Mouse (Mus musculus) heart, embryonic 12.5 days (tissue): ENCODE data around the gene Nectin2. TPM values are rescaled to one million over a fixed set of nuclear protein-coding genes. Genes with fewer than 3 reads are reported as not detected.

ENCODE experiments used
- ATAC-seq: fragments of 200-750 bp; cut with Nextera tagmentation; 2 replicates; pipeline ENCODE4 v1.8.0; 2017; ENCODE audit warnings: moderate TSS enrichment, moderate library complexity; ENCODE audit not compliant: insufficient number of reproducible peaks, low FRiP score
- H3K27ac ChIP-seq: fragments of 300-500 bp; sonication (generic); 2 replicates; pipeline ENCODE4 v1.5.1; 2016; ENCODE audit warnings: mild to moderate bottlenecking, moderate library complexity; ENCODE audit not compliant: poor library complexity, severe bottlenecking
- H3K27me3 ChIP-seq: fragments of 300-500 bp; sonication (generic); replicated peaks from 2 replicates; pipeline ENCODE4 v1.6.1; 2016; ENCODE audit warnings: mild to moderate bottlenecking, moderate library complexity
- H3K36me3 ChIP-seq: fragments of 300-500 bp; sonication (generic); 2 replicates; pipeline ENCODE4 v1.6.1; 2016; ENCODE audit warnings: mild to moderate bottlenecking, moderate library complexity
- H3K4me1 ChIP-seq: fragments of 300-500 bp; sonication (generic); replicated peaks from 2 replicates; pipeline ENCODE4 v1.6.1; 2016; ENCODE audit warnings: mild to moderate bottlenecking
- H3K4me2 ChIP-seq: fragments of 300-500 bp; sonication (generic); 2 replicates; pipeline ENCODE4 v1.6.1; 2016; ENCODE audit warnings: mild to moderate bottlenecking, moderate library complexity
- H3K4me3 ChIP-seq: fragments of 300-500 bp; sonication (generic); 2 replicates; pipeline ENCODE4 v1.5.1; 2016; ENCODE audit warnings: mild to moderate bottlenecking
- H3K9ac ChIP-seq: fragments of 300-500 bp; sonication (generic); 2 replicates; pipeline ENCODE4 v1.6.1; 2016; ENCODE audit warnings: mild to moderate bottlenecking, moderate library complexity
- H3K9me3 ChIP-seq: fragments of 300-500 bp; sonication (generic); replicated peaks from 2 replicates; pipeline ENCODE4 v1.6.1; 2016; ENCODE audit warnings: mild to moderate bottlenecking, moderate library complexity
- WGBS: fragments of 180-500 bp; shearing (Covaris S2); methylation state at CpG from one replicate; pipeline ENCODE4 v1.1.7; 2016; 5-methylcytosine and 5-hydroxymethylcytosine counted together
- polyA plus RNA-seq: library from polyadenylated mRNA; unstranded; fragments of >200 nt; fragmentation: Nextera tagmentation; extraction: Ambion mirVana; gene quantifications from 2 replicates; pipeline ENCODE4 v1.2.1, GENCODE M21; 2016

The Nectin2 gene
- polyA plus RNA-seq, 1 experiment from 2014 or later, result 101 TPM

- 22% methylated on average over 8 of the region's 8 CpGs for WGBS
- peaks cover 57% of the 10 kb centered on the region for H3K36me3 ChIP-seq
- H3K9ac ChIP-seq, result no peak overlapping the region
- no peak overlapping the region for H3K4me3 ChIP-seq
- H3K4me1 ChIP-seq, result peaks cover 50% of the 10 kb centered on the region
- no peaks in the 10 kb centered on the region for H3K9me3 ChIP-seq
- ATAC-seq, result no peak
- H3K4me2 ChIP-seq, result no peak overlapping the region
- no peaks in the 10 kb centered on the region for H3K27me3 ChIP-seq
- 0 out of 2 replicates have a peak overlapping the region, but pooled peaks have one; percentile 11 for H3K27ac ChIP-seq
Measured at GRCm38 (mm10) chr7:19741329-19742031, 8.8 kb downstream of the Nectin2 start.

DNA sequence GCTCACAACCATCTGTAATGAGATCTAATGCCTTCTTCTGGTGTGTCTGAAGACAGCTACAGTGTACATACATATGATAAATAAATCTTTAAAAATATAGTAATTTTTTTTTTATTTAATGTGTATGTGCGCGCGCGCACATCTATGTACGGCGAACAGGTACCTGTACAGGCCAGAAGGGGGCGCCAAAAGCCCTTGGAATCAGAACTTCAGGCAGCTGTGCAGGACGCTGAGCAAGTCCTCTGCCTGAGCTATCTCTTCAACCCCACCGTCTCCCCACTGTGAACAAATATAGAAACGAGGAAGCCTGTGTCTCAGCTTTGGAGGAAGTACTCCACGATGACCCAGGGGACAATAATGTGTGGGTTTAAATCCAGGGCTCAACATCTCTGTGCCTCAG lies 10.0 kb downstream of the Nectin2 start:
- ATAC-seq, result no peak
- 81% methylated on average over 11 of the region's 11 CpGs for WGBS

DNA sequence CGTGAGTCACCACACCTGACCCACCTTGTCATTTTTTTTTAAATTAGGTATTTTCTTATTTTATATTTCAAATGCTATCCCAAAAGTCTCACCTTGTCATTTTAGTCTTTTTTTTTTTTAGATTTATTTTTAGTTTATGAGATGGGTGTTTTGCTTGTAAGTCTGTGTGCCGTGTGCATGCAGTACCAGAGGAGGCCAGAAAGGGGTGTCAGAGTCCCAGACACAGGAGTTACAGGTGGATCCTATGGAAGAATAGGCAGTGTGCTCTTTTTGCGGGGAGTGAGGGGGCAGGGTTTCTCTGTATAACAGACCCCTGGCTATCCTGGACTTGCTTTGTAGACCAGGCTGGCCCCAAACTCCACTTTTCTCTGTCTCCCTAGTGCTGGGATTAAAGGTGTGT lies 11.5 kb downstream of the Nectin2 start:
- WGBS, result 86% methylated on average over 3 of the region's 3 CpGs
- Histone ChIP-seq H3K36me3 (peaks cover 79% of the 10 kb centered on the region), H3K9me3 (no peaks in the 10 kb centered on the region)

More for the DNA sequence above, 10.0 kb downstream of the Nectin2 start:
- no peak overlapping the region for H3K9ac ChIP-seq
- no peak overlapping the region for H3K27ac ChIP-seq
- no peak overlapping the region for H3K4me3 ChIP-seq
- no peaks in the 10 kb centered on the region for H3K27me3 ChIP-seq
- H3K4me2 ChIP-seq, result no peak overlapping the region
- no peaks in the 10 kb centered on the region for H3K9me3 ChIP-seq
- peaks cover 67% of the 10 kb centered on the region for H3K36me3 ChIP-seq
- peaks cover 38% of the 10 kb centered on the region for H3K4me1 ChIP-seq

GRCm38 (mm10) chr7:19736389-19737057 lies 13.8 kb downstream of the Nectin2 start:
- Histone ChIP-seq H3K4me3 (no peak overlapping the region), H3K27ac (no peak overlapping the region), H3K27me3 (no peaks in the 10 kb centered on the region), H3K4me1 (peaks cover 8% of the 10 kb centered on the region), H3K4me2 (no peak overlapping the region), H3K36me3 (peaks cover 83% of the 10 kb centered on the region), H3K9me3 (no peaks in the 10 kb centered on the region), H3K9ac (no peak overlapping the region)
- WGBS, result 77% methylated on average over 16 of the region's 16 CpGs
- peak; percentile 66 for ATAC-seq

More for the DNA sequence above, 11.5 kb downstream of the Nectin2 start:
- H3K27me3 ChIP-seq, result no peaks in the 10 kb centered on the region
- peaks cover 24% of the 10 kb centered on the region for H3K4me1 ChIP-seq
- no peak overlapping the region for H3K9ac ChIP-seq
- no peak overlapping the region for H3K27ac ChIP-seq
- no peak overlapping the region for H3K4me3 ChIP-seq
- ATAC-seq, result no peak
- no peak overlapping the region for H3K4me2 ChIP-seq

DNA sequence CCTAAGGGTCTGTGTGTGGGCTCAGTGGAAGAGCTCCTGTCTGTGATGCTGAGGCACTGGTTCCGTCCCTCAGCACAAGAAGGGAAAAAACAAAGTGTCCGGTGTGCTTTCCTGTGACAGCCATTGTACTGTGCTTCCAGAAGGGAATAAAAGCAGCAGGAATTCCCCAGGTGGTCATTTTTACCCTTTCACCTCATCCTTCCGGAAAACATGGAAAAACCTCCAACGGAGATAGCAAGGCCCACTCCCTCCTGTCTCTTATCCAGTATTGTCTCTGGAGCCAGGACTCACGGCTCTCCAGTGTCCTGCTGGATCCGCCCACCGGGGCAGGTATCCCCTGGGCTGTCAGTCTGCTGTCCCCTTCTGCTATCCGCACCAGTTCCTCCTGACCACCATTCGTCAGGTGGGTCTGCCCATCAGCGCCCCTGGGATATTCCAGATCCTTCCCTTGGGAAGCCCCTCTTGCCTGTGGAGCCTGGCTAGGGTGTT lies 16.1 kb downstream of the Nectin2 start:
- no peaks in the 10 kb centered on the region for H3K4me1 ChIP-seq
- H3K27ac ChIP-seq, result no peak overlapping the region
- WGBS, result 80% methylated on average over 10 of the region's 10 CpGs
- H3K4me2 ChIP-seq, result no peak overlapping the region
- no peak overlapping the region for H3K9ac ChIP-seq
- H3K27me3 ChIP-seq, result no peaks in the 10 kb centered on the region
- H3K4me3 ChIP-seq, result no peak overlapping the region
- no peaks in the 10 kb centered on the region for H3K9me3 ChIP-seq
- no peak for ATAC-seq
- peaks cover 91% of the 10 kb centered on the region for H3K36me3 ChIP-seq

GRCm38 (mm10) chr7:19726541-19726940 lies 23.7 kb downstream of the Nectin2 start:
- Histone ChIP-seq H3K4me1 (no peaks in the 10 kb centered on the region), H3K4me2 (no peak overlapping the region)
- 92% methylated on average over 4 of the region's 4 CpGs for WGBS

DNA sequence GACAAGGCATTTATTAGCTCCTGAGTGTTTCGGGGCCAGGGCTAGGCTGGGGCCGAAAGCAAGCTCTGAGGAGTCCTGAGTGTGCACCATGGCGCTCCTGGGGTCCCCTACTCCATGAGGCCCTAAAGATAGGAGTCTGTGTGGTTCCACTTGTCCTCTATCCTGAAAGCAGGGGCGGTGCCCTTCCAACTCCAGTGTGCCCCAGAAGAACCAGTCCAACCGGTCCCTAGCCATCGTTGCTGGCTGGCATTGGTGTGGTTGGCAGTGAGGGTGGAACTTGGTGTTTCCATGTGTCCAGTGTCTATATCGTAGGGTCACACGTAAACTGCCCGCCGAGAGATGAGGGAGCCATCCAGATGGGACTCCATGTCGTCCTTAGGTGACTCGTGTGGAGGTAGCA lies 26.1 kb downstream of the Nectin2 start:
- Histone ChIP-seq H3K4me3 (no peak overlapping the region), H3K9me3 (peaks cover 17% of the 10 kb centered on the region), H3K9ac (no peak overlapping the region), H3K27me3 (no peaks in the 10 kb centered on the region), H3K36me3 (peaks cover 98% of the 10 kb centered on the region), H3K27ac (no peak overlapping the region), H3K4me2 (no peak overlapping the region), H3K4me1 (no peaks in the 10 kb centered on the region)
- no peak for ATAC-seq
- 89% methylated on average over 12 of the region's 12 CpGs for WGBS

More at GRCm38 (mm10) chr7:19726541-19726940, 23.7 kb downstream of the Nectin2 start:
- Histone ChIP-seq H3K4me3 (no peak overlapping the region), H3K27ac (no peak overlapping the region), H3K27me3 (no peaks in the 10 kb centered on the region), H3K36me3 (peaks cover 99% of the 10 kb centered on the region), H3K9me3 (peaks cover 5% of the 10 kb centered on the region), H3K9ac (no peak overlapping the region)
- ATAC-seq, result no peak

DNA sequence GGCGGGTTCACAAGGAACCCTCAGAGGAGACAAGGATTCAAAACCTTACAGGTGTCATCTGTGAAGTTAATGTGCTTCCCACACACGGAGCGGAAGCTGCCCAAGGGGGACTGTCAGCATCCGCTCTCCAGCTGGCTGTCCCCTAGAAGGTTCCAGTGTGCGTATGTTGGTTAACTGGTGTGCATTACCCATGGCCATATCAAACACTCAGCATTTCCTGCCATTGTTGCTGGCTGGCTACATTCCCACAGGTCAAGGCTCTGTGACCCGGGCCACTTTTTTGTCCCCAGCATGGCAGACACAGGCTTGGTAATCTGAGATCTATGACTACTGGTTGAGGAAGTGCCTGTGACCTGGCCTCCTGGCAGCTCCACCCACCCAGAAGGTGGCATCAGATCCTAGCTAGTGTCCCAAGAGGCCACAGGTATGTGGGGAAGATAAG lies 27.5 kb downstream of the Nectin2 start:
- H3K27ac ChIP-seq, result peak overlapping the region; percentile 78
- peak; percentile 75 for ATAC-seq
- WGBS, result 73% methylated on average over 6 of the region's 6 CpGs
- peaks cover 96% of the 10 kb centered on the region for H3K36me3 ChIP-seq
- H3K4me1 ChIP-seq, result no peaks in the 10 kb centered on the region
- H3K27me3 ChIP-seq, result no peaks in the 10 kb centered on the region
- H3K9ac ChIP-seq, result no peak overlapping the region
- peaks cover 17% of the 10 kb centered on the region for H3K9me3 ChIP-seq
- no peak overlapping the region for H3K4me3 ChIP-seq
- H3K4me2 ChIP-seq, result no peak overlapping the region

DNA sequence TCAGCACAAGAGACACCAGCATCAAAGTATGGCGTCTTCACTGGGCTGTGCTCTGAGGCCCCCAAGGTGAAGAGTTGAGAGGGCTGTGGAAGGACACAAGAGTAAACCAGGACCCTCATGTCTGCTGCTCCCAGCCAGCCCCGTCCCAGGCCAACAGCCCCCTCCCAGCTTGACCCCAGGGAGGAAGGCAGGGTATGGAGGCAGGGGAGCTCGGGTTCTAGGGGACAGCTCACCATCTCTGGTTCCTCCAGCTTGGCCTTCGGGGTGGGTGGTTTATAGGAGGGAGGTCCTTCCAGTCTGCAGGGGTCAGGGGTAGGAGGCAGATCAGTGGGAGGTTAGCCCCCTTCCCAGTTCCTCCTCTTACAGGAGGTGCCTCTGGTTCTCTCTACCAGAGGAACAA lies 31.1 kb downstream of the Nectin2 start:
- H3K4me3 ChIP-seq, result no peak overlapping the region
- H3K27ac ChIP-seq, result no peak overlapping the region
- 82% methylated on average over 4 of the region's 4 CpGs for WGBS
- no peak overlapping the region for H3K4me2 ChIP-seq
- H3K27me3 ChIP-seq, result no peaks in the 10 kb centered on the region
- no peak overlapping the region for H3K9ac ChIP-seq
- H3K36me3 ChIP-seq, result peaks cover 70% of the 10 kb centered on the region
- peaks cover 8% of the 10 kb centered on the region for H3K4me1 ChIP-seq
- ATAC-seq, result no peak
- H3K9me3 ChIP-seq, result peaks cover 17% of the 10 kb centered on the region

DNA sequence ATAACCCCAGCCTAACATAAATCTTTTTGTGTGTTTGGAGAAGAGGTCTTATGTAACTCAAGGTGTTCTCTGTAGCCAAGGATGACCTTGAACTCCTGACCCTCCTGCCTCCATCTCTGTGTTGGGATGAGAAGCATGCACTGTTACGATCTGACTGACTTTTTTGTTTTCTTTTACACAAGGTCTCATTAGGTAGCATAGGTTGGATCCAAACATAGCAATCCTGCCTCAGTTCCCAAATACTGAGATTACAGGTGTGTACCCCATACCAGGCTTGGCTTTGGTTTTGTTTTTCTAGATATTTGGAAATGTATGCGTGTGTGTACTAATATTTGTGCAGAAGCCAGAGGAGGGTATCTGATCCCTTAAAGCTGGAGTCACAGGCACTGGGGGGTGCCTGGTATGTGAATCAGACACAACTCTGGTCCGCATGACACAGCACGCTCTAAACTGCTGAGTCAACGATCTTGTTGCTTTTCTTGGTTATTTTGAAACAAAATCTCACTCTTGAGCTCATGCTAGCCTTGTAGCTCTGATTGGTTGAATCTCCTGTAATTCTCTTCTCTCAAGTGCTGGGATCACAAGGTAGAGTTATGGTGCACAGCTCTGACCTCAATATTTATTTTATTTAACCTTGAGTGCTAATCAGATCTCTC lies 31.9 kb downstream of the Nectin2 start:
- H3K4me3 ChIP-seq, result no peak overlapping the region
- peaks cover 16% of the 10 kb centered on the region for H3K4me1 ChIP-seq
- no peak overlapping the region for H3K9ac ChIP-seq
- peaks cover 69% of the 10 kb centered on the region for H3K36me3 ChIP-seq
- no peak overlapping the region for H3K4me2 ChIP-seq
- no peak for ATAC-seq
- WGBS, result 83% methylated on average over 5 of the region's 5 CpGs
- peaks cover 17% of the 10 kb centered on the region for H3K9me3 ChIP-seq
- no peaks in the 10 kb centered on the region for H3K27me3 ChIP-seq
- H3K27ac ChIP-seq, result no peak overlapping the region

GRCm38 (mm10) chr7:19717346-19717745 lies 32.9 kb downstream of the Nectin2 start:
- H3K4me3 ChIP-seq, result no peak overlapping the region
- H3K27ac ChIP-seq, result no peak overlapping the region
- peaks cover 69% of the 10 kb centered on the region for H3K36me3 ChIP-seq
- H3K9me3 ChIP-seq, result peaks cover 17% of the 10 kb centered on the region
- H3K9ac ChIP-seq, result no peak overlapping the region
- no peak overlapping the region for H3K4me2 ChIP-seq
- no peaks in the 10 kb centered on the region for H3K27me3 ChIP-seq
- ATAC-seq, result no peak
- WGBS, result 86% methylated on average over 4 of the region's 4 CpGs
- peaks cover 23% of the 10 kb centered on the region for H3K4me1 ChIP-seq
